Mouse (Mus musculus) macrophage (primary cell): ENCODE data around the gene Ier5. TPM values are rescaled to one million over a fixed set of nuclear protein-coding genes. Genes with fewer than 3 reads are reported as not detected.
A peak's percentile ranks its signal among the peaks of the same experiment; 100 is the strongest.

Source experiments
- H3K27ac ChIP-seq: fragments of 350-480 bp; formaldehyde crosslinking; 2 replicates; pipeline ENCODE4 v1.9.0; 2021
- H3K36me3 ChIP-seq: fragments of 350-480 bp; formaldehyde crosslinking; 2 replicates; pipeline ENCODE4 v1.9.0; 2021; ENCODE audit errors: inconsistent target
- H3K4me3 ChIP-seq: fragments of 350-480 bp; formaldehyde crosslinking; 2 replicates; pipeline ENCODE4 v1.9.0; 2021; ENCODE audit errors: inconsistent target
- H3K79me2 ChIP-seq: fragments of 350-480 bp; formaldehyde crosslinking; 2 replicates; pipeline ENCODE4 v1.9.0; 2021; ENCODE audit errors: inconsistent target
- WGBS: methylation state at CpG from one replicate; pipeline ENCODE4 v1.1.7; 2026; ENCODE audit warnings: inconsistent platforms; ENCODE audit not compliant: missing documents; 5-methylcytosine and 5-hydroxymethylcytosine counted together
- polyA plus RNA-seq: library from polyadenylated mRNA; stranded (reverse); fragments of 250-400 nt; gene quantifications from 3 replicates; pipeline ENCODE4 v1.2.4, GENCODE M21; 2018; ENCODE audit warnings: inconsistent platforms

Gene Ier5
- polyA plus RNA-seq, 1 experiment from 2014 or later, result 24.7 TPM

- 98% methylated on average over 4 of the region's 4 CpGs for WGBS
- H3K27ac ChIP-seq, result no peak overlapping the region
Measured at GRCm38 (mm10) chr1:155112118-155112517, 12.7 kb upstream of the Ier5 start.

GRCm38 (mm10) chr1:155111491-155111890, 12.1 kb upstream of the Ier5 start:
- H3K36me3 ChIP-seq, result no peaks in the 10 kb centered on the region
- 93% methylated on average over 6 of the region's 6 CpGs for WGBS
- no peak overlapping the region for H3K4me3 ChIP-seq
- H3K79me2 ChIP-seq, result no peaks in the 10 kb centered on the region
- H3K27ac ChIP-seq, result no peak overlapping the region

More at GRCm38 (mm10) chr1:155112118-155112517, 12.7 kb upstream of the Ier5 start:
- Histone ChIP-seq H3K79me2 (no peaks in the 10 kb centered on the region), H3K4me3 (no peak overlapping the region), H3K36me3 (no peaks in the 10 kb centered on the region)

- H3K79me2 ChIP-seq, result no peaks in the 10 kb centered on the region
- no peaks in the 10 kb centered on the region for H3K36me3 ChIP-seq
- H3K27ac ChIP-seq, result no peak overlapping the region
- WGBS, result 79% methylated on average over 17 of the region's 18 CpGs
- no peak overlapping the region for H3K4me3 ChIP-seq
Measured at GRCm38 (mm10) chr1:155109387-155110350, 10.2 kb upstream of the Ier5 start.

GRCm38 (mm10) chr1:155108412-155108811, 9.0 kb upstream of the Ier5 start:
- Histone ChIP-seq H3K27ac (no peak overlapping the region), H3K36me3 (no peaks in the 10 kb centered on the region), H3K79me2 (no peaks in the 10 kb centered on the region), H3K4me3 (no peak overlapping the region)
- 61% methylated on average over 3 of the region's 4 CpGs for WGBS

GRCm38 (mm10) chr1:155107843-155108242, 8.4 kb upstream of the Ier5 start:
- H3K4me3 ChIP-seq, result no peak overlapping the region
- WGBS, result 25% methylated on average over 5 of the region's 5 CpGs
- no peak overlapping the region for H3K27ac ChIP-seq
- H3K79me2 ChIP-seq, result no peaks in the 10 kb centered on the region
- H3K36me3 ChIP-seq, result no peaks in the 10 kb centered on the region

- no peak overlapping the region for H3K4me3 ChIP-seq
- H3K27ac ChIP-seq, result no peak overlapping the region
- WGBS, result 67% methylated on average over 1 of the region's 1 CpGs
- H3K79me2 ChIP-seq, result no peaks in the 10 kb centered on the region
- no peaks in the 10 kb centered on the region for H3K36me3 ChIP-seq
Measured at GRCm38 (mm10) chr1:155106310-155106709, 6.9 kb upstream of the Ier5 start.

- WGBS, result 87% methylated on average over 5 of the region's 5 CpGs
Measured at GRCm38 (mm10) chr1:155103991-155104390, 4.6 kb upstream of the Ier5 start.

GRCm38 (mm10) chr1:155102631-155103030, 3.2 kb upstream of the Ier5 start:
- Histone ChIP-seq H3K79me2 (peaks cover 14% of the 10 kb centered on the region), H3K27ac (no peak overlapping the region), H3K36me3 (no peaks in the 10 kb centered on the region), H3K4me3 (no peak overlapping the region)
- WGBS, result 85% methylated on average over 4 of the region's 4 CpGs

More at GRCm38 (mm10) chr1:155103991-155104390, 4.6 kb upstream of the Ier5 start:
- Histone ChIP-seq H3K79me2 (peaks cover 4% of the 10 kb centered on the region), H3K4me3 (no peak overlapping the region), H3K27ac (no peak overlapping the region), H3K36me3 (no peaks in the 10 kb centered on the region)

- Histone ChIP-seq H3K4me3 (peak overlapping the region; percentile 72), H3K36me3 (no peaks in the 10 kb centered on the region), H3K79me2 (peaks cover 37% of the 10 kb centered on the region), H3K27ac (peak overlapping the region; percentile 79)
- under 1% methylated on average over 87 of the region's 93 CpGs for WGBS
Measured at GRCm38 (mm10) chr1:155098486-155099279, 753 bp downstream of the Ier5 start.

- Histone ChIP-seq H3K79me2 (peaks cover 37% of the 10 kb centered on the region), H3K4me3 (peak overlapping the region; percentile 72), H3K36me3 (no peaks in the 10 kb centered on the region), H3K27ac (peak overlapping the region; percentile 79)
- WGBS, result under 1% methylated on average over 24 of the region's 33 CpGs
Measured at GRCm38 (mm10) chr1:155097931-155098485, 1.4 kb downstream of the Ier5 start.

- Histone ChIP-seq H3K79me2 (peaks cover 37% of the 10 kb centered on the region), H3K27ac (peak overlapping the region; percentile 79), H3K4me3 (peak overlapping the region; percentile 72), H3K36me3 (no peaks in the 10 kb centered on the region)
- WGBS, result 24% methylated on average over 6 of the region's 6 CpGs
Measured at GRCm38 (mm10) chr1:155097354-155097753, 2.1 kb downstream of the Ier5 start.

- Histone ChIP-seq H3K27ac (peak overlapping the region; percentile 79), H3K4me3 (peak overlapping the region; percentile 72), H3K79me2 (peaks cover 37% of the 10 kb centered on the region), H3K36me3 (no peaks in the 10 kb centered on the region)
- 24% methylated on average over 4 of the region's 4 CpGs for WGBS
Measured at GRCm38 (mm10) chr1:155096620-155097261, 2.7 kb downstream of the Ier5 start.

- 96% methylated on average over 9 of the region's 9 CpGs for WGBS
- H3K36me3 ChIP-seq, result no peaks in the 10 kb centered on the region
- H3K79me2 ChIP-seq, result peaks cover 34% of the 10 kb centered on the region
- H3K27ac ChIP-seq, result no peak overlapping the region
- no peak overlapping the region for H3K4me3 ChIP-seq
Measured at GRCm38 (mm10) chr1:155093971-155094707, 5.3 kb downstream of the Ier5 start.
